Mouse (Mus musculus) spleen, embryonic (tissue): ENCODE data around the gene Magi1.

Source experiments
- CTCF ChIA-PET: fragments of 350-600 bp; sonication (Branson Sonifier 250); formaldehyde crosslinking; loops from one replicate; lab custom pipeline; 2022; lab: Charles Lee

Magi1 gene

GRCm38 (mm10) chr6:93836585-93836984, 447.1 kb downstream of the Magi1 start:
- CTCF ChIA-PET: no interaction called here

- CTCF ChIA-PET: no interaction called here
Measured at GRCm38 (mm10) chr6:93835211-93835610, 448.5 kb downstream of the Magi1 start.

- CTCF ChIA-PET: no interaction called here
Measured at GRCm38 (mm10) chr6:93828262-93828661, 455.5 kb downstream of the Magi1 start.

- CTCF ChIA-PET: no interaction called here
Measured at GRCm38 (mm10) chr6:93826875-93827274, 456.8 kb downstream of the Magi1 start.

GRCm38 (mm10) chr6:93822221-93822897, 461.4 kb downstream of the Magi1 start:
- CTCF ChIA-PET: no interaction called here

- CTCF ChIA-PET: no interaction called here
Measured at GRCm38 (mm10) chr6:93821512-93821911, 462.2 kb downstream of the Magi1 start.

GRCm38 (mm10) chr6:93819888-93820287, 463.8 kb downstream of the Magi1 start:
- CTCF ChIA-PET: no interaction called here

- CTCF ChIA-PET: no interaction called here
Measured at GRCm38 (mm10) chr6:93819282-93819681, 464.4 kb downstream of the Magi1 start.

GRCm38 (mm10) chr6:93818494-93818893, 465.2 kb downstream of the Magi1 start:
- CTCF ChIA-PET: no interaction called here

GRCm38 (mm10) chr6:93805407-93805936, 478.2 kb downstream of the Magi1 start:
- CTCF ChIA-PET: no interaction called here

GRCm38 (mm10) chr6:93802390-93802789, 481.3 kb downstream of the Magi1 start:
- CTCF ChIA-PET: no interaction called here

GRCm38 (mm10) chr6:93800465-93800864, 483.3 kb downstream of the Magi1 start:
- CTCF ChIA-PET: no interaction called here

GRCm38 (mm10) chr6:93792309-93793215, 491.2 kb downstream of the Magi1 start:
- CTCF ChIA-PET: no interaction called here

GRCm38 (mm10) chr6:93789721-93790120, 494.0 kb downstream of the Magi1 start:
- CTCF ChIA-PET: no interaction called here

- CTCF ChIA-PET: no interaction called here
Measured at GRCm38 (mm10) chr6:93787042-93787441, 496.7 kb downstream of the Magi1 start.

- CTCF ChIA-PET: no interaction called here
Measured at GRCm38 (mm10) chr6:93786220-93786619, 497.5 kb downstream of the Magi1 start.

GRCm38 (mm10) chr6:93771081-93771480, 512.6 kb downstream of the Magi1 start:
- CTCF ChIA-PET: no interaction called here

- CTCF ChIA-PET: no interaction called here
Measured at GRCm38 (mm10) chr6:93770283-93771025, 513.3 kb downstream of the Magi1 start.

GRCm38 (mm10) chr6:93758114-93758513, 525.6 kb downstream of the Magi1 start:
- CTCF ChIA-PET: no interaction called here

- CTCF ChIA-PET: no interaction called here
Measured at GRCm38 (mm10) chr6:93757353-93758087, 526.2 kb downstream of the Magi1 start.

- CTCF ChIA-PET: no interaction called here
Measured at GRCm38 (mm10) chr6:93743145-93743544, 540.6 kb downstream of the Magi1 start.
